Mouse (Mus musculus): ENCODE data around the gene Slc30a1.

DNA sequence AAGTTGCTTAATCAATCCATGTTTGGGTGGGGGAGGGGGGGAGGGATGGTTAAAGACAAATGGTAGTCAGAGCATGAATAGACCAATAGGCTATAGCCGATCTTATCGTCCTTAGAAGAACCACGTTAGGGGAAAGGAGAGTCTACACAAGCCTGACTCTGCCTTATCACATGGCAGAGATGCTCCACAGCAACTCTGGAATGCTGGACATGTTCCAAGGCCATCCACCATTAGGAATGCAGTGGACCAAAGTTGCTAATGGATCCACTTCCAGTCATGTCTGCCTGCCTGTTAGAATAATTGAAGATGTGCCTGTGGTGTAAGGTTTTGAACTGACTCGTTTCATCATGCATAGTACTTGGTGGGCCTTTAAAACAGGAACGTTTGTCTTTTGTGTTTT is 45.3 kb upstream of the Slc30a1 start:
- TF ChIP-seq CTCF (IDR thresholded peaks at IDR 0.05; ENCODE audit: low read depth) (no peak), EP300 (optimal IDR thresholded peaks at IDR 0.05) (no peak)
